Mouse (Mus musculus) erythroblast, embryonic 14.5 days (primary cell): ENCODE results near the gene Yap1.

Source experiments
- GATA1 ChIP-seq: IDR thresholded peaks from 2 replicates; pipeline ENCODE4 v1.6.1; 2012; ENCODE audit warnings: low read length, inconsistent platforms, mixed read lengths
- TAL1 ChIP-seq: IDR thresholded peaks from 3 replicates; pipeline ENCODE4 v1.6.1; 2012; ENCODE audit warnings: low read length, inconsistent platforms, mixed read lengths

GRCm38 (mm10) chr9:7980162-7980561 is 24.2 kb downstream of the Yap1 start:
- TF ChIP-seq TAL1 (no peak), GATA1 (no peak)
